Mouse (Mus musculus) limb, embryonic 13.5 days (tissue): ENCODE data around the gene Myadm. TPM values are rescaled to one million over a fixed set of nuclear protein-coding genes. Genes with fewer than 3 reads are reported as not detected.
A peak's percentile ranks its signal among the peaks of the same experiment; 100 is the strongest.
"Not testable (repeated sequence)": the region's sequence is repeated elsewhere in the genome, so short reads cannot be mapped to it uniquely, and the experiment has no call there.

Source experiments
- ATAC-seq: fragments of 200-750 bp; cut with Nextera tagmentation; 2 replicates; pipeline ENCODE4 v1.8.0; 2017; ENCODE audit warnings: low read depth, moderate number of reproducible peaks, moderate TSS enrichment; ENCODE audit not compliant: low FRiP score
- H3K27ac ChIP-seq: fragments of 300-500 bp; sonication (generic); 2 replicates; pipeline ENCODE4 v1.5.1; 2015; ENCODE audit warnings: inconsistent platforms, mild to moderate bottlenecking, moderate library complexity
- H3K27me3 ChIP-seq: fragments of 300-500 bp; sonication (generic); 2 replicates; pipeline ENCODE4 v1.6.1; 2015; ENCODE audit warnings: mild to moderate bottlenecking, inconsistent platforms
- H3K36me3 ChIP-seq: fragments of 300-500 bp; sonication (generic); 2 replicates; pipeline ENCODE4 v1.6.1; 2015; ENCODE audit warnings: inconsistent platforms, mild to moderate bottlenecking, moderate library complexity
- H3K4me1 ChIP-seq: fragments of 300-500 bp; sonication (generic); 2 replicates; pipeline ENCODE4 v1.6.1; 2015; ENCODE audit warnings: inconsistent platforms
- H3K4me2 ChIP-seq: fragments of 300-500 bp; sonication (generic); replicated peaks from 2 replicates; pipeline ENCODE4 v1.6.1; 2015; ENCODE audit warnings: inconsistent platforms, mild to moderate bottlenecking, moderate library complexity
- H3K4me3 ChIP-seq: fragments of 300-500 bp; sonication (generic); 2 replicates; pipeline ENCODE4 v1.5.1; 2015; ENCODE audit warnings: moderate library complexity, mild to moderate bottlenecking, inconsistent platforms
- H3K9ac ChIP-seq: fragments of 300-500 bp; sonication (generic); 2 replicates; pipeline ENCODE4 v1.6.1; 2015; ENCODE audit warnings: mild to moderate bottlenecking, inconsistent platforms
- H3K9me3 ChIP-seq: fragments of 300-500 bp; sonication (generic); 2 replicates; pipeline ENCODE4 v1.6.1; 2016; ENCODE audit warnings: inconsistent platforms
- WGBS: fragments of 180-500 bp; shearing (Covaris S2); methylation state at CpG from one replicate; pipeline ENCODE4 v1.1.7; 2015; 5-methylcytosine and 5-hydroxymethylcytosine counted together
- polyA plus RNA-seq: library from polyadenylated mRNA; unstranded; fragments of >200 nt; fragmentation: Nextera tagmentation; extraction: Ambion mirVana; gene quantifications from 2 replicates; pipeline ENCODE4 v1.2.1, GENCODE M21; 2015

Myadm gene
- polyA plus RNA-seq, 1 experiment from 2014 or later = 67.8 TPM

- no peak overlapping the region for H3K4me2 ChIP-seq
- H3K27me3 ChIP-seq = no peaks in the 10 kb centered on the region
- H3K36me3 ChIP-seq = no peaks in the 10 kb centered on the region
- H3K4me1 ChIP-seq = no peaks in the 10 kb centered on the region
- ATAC-seq = no peak
- H3K9me3 ChIP-seq = no peaks in the 10 kb centered on the region
- no peak overlapping the region for H3K9ac ChIP-seq
- 39% methylated on average over 6 of the region's 6 CpGs for WGBS
- H3K4me3 ChIP-seq = no peak overlapping the region
- no peak overlapping the region for H3K27ac ChIP-seq
Measured at GRCm38 (mm10) chr7:3275455-3276170, 13.3 kb upstream of the Myadm start.

GRCm38 (mm10) chr7:3276781-3277180 is 12.1 kb upstream of the Myadm start:
- H3K4me3 ChIP-seq, ATAC-seq, H3K27ac ChIP-seq, H3K9ac ChIP-seq, H3K27me3 ChIP-seq, H3K4me1 ChIP-seq, H3K36me3 ChIP-seq, H3K9me3 ChIP-seq, H3K4me2 ChIP-seq: not testable (repeated sequence)
- WGBS = 43% methylated on average over 4 of the region's 4 CpGs

- no peak overlapping the region for H3K9ac ChIP-seq
- H3K4me2 ChIP-seq = no peak overlapping the region
- H3K27me3 ChIP-seq = no peaks in the 10 kb centered on the region
- 70% methylated on average over 5 of the region's 5 CpGs for WGBS
- H3K36me3 ChIP-seq = no peaks in the 10 kb centered on the region
- no peak overlapping the region for H3K27ac ChIP-seq
- H3K9me3 ChIP-seq = no peaks in the 10 kb centered on the region
- H3K4me1 ChIP-seq = no peaks in the 10 kb centered on the region
- no peak overlapping the region for H3K4me3 ChIP-seq
- no peak for ATAC-seq
Measured at GRCm38 (mm10) chr7:3280080-3280653, 8.7 kb upstream of the Myadm start.

- no peaks in the 10 kb centered on the region for H3K4me1 ChIP-seq
- H3K27ac ChIP-seq = no peak overlapping the region
- no peak overlapping the region for H3K4me2 ChIP-seq
- no peak overlapping the region for H3K9ac ChIP-seq
- no peaks in the 10 kb centered on the region for H3K27me3 ChIP-seq
- H3K9me3 ChIP-seq = no peaks in the 10 kb centered on the region
- H3K4me3 ChIP-seq = no peak overlapping the region
- ATAC-seq = no peak
- H3K36me3 ChIP-seq = no peaks in the 10 kb centered on the region
- 47% methylated on average over 8 of the region's 8 CpGs for WGBS
Measured at GRCm38 (mm10) chr7:3280654-3281153, 8.2 kb upstream of the Myadm start.

- 88% methylated on average over 6 of the region's 6 CpGs for WGBS
- no peak for ATAC-seq
- Histone ChIP-seq H3K27me3 (no peaks in the 10 kb centered on the region), H3K9me3 (no peaks in the 10 kb centered on the region), H3K4me3 (no peak overlapping the region), H3K4me1 (no peaks in the 10 kb centered on the region), H3K36me3 (no peaks in the 10 kb centered on the region), H3K27ac (no peak overlapping the region), H3K9ac (no peak overlapping the region), H3K4me2 (no peak overlapping the region)
Measured at GRCm38 (mm10) chr7:3281741-3282140, 7.1 kb upstream of the Myadm start.

GRCm38 (mm10) chr7:3283081-3283875 is 5.6 kb upstream of the Myadm start:
- ATAC-seq = no peak
- WGBS = 88% methylated on average over 11 of the region's 11 CpGs
- 0 out of 2 replicates have a peak, but pooled peaks cover 4% of the 10 kb centered on the region for H3K4me1 ChIP-seq
- H3K27me3 ChIP-seq = no peaks in the 10 kb centered on the region
- no peak overlapping the region for H3K27ac ChIP-seq
- H3K9me3 ChIP-seq = no peaks in the 10 kb centered on the region
- H3K4me2 ChIP-seq = no peak overlapping the region
- no peaks in the 10 kb centered on the region for H3K36me3 ChIP-seq
- no peak overlapping the region for H3K4me3 ChIP-seq
- no peak overlapping the region for H3K9ac ChIP-seq

- no peak overlapping the region for H3K4me2 ChIP-seq
- no peak for ATAC-seq
- no peaks in the 10 kb centered on the region for H3K27me3 ChIP-seq
- H3K9me3 ChIP-seq = no peaks in the 10 kb centered on the region
- no peak overlapping the region for H3K27ac ChIP-seq
- no peak overlapping the region for H3K4me3 ChIP-seq
- H3K9ac ChIP-seq = no peak overlapping the region
- peaks cover 7% of the 10 kb centered on the region; the same call in 1 of the 2 replicates for H3K4me1 ChIP-seq
- no peaks in the 10 kb centered on the region for H3K36me3 ChIP-seq
- WGBS = 77% methylated on average over 10 of the region's 10 CpGs
Measured at GRCm38 (mm10) chr7:3284604-3285003, 4.3 kb upstream of the Myadm start.

- Histone ChIP-seq H3K9me3 (no peaks in the 10 kb centered on the region), H3K27ac (no peak overlapping the region), H3K4me1 (peaks cover 16% of the 10 kb centered on the region), H3K4me2 (no peak overlapping the region), H3K27me3 (no peaks in the 10 kb centered on the region), H3K9ac (no peak overlapping the region), H3K4me3 (no peak overlapping the region), H3K36me3 (no peaks in the 10 kb centered on the region)
- ATAC-seq = no peak
- 92% methylated on average over 5 of the region's 5 CpGs for whole genome bisulfite sequencing
Measured at GRCm38 (mm10) chr7:3286036-3286435, 2.8 kb upstream of the Myadm start.

GRCm38 (mm10) chr7:3287186-3287585 is 1.7 kb upstream of the Myadm start:
- H3K4me3 ChIP-seq = no peak overlapping the region
- no peaks in the 10 kb centered on the region for H3K9me3 ChIP-seq
- no peaks in the 10 kb centered on the region for H3K36me3 ChIP-seq
- ATAC-seq = no peak
- H3K9ac ChIP-seq = no peak overlapping the region
- peak overlapping the region; percentile 44; the same call in 1 of the 2 replicates for H3K27ac ChIP-seq
- no peak overlapping the region; the same call in 1 of the 2 replicates for H3K4me2 ChIP-seq
- H3K27me3 ChIP-seq = no peaks in the 10 kb centered on the region
- H3K4me1 ChIP-seq = peaks cover 27% of the 10 kb centered on the region
- WGBS = 70% methylated on average over 7 of the region's 7 CpGs

- Histone ChIP-seq H3K36me3 (peaks cover 16% of the 10 kb centered on the region), H3K4me1 (peaks cover 36% of the 10 kb centered on the region), H3K9me3 (no peaks in the 10 kb centered on the region), H3K27ac (peak overlapping the region; percentile 91), H3K4me2 (peak overlapping the region; percentile 75), H3K9ac (peak overlapping the region; percentile 72), H3K4me3 (peak overlapping the region; percentile 53), H3K27me3 (no peaks in the 10 kb centered on the region)
- WGBS = 2% methylated on average over 18 of the region's 18 CpGs
- peak; percentile 89 for ATAC-seq
Measured at GRCm38 (mm10) chr7:3290257-3291033, 1.6 kb downstream of the Myadm start.

- Histone ChIP-seq H3K27ac (peak overlapping the region; percentile 76; the same call in 1 of the 2 replicates), H3K4me1 (peaks cover 36% of the 10 kb centered on the region), H3K36me3 (peaks cover 23% of the 10 kb centered on the region), H3K4me2 (peak overlapping the region; percentile 75), H3K4me3 (peak overlapping the region; percentile 53), H3K9me3 (no peaks in the 10 kb centered on the region), H3K27me3 (no peaks in the 10 kb centered on the region), H3K9ac (peak overlapping the region; percentile 61)
- ATAC-seq = no peak
- 32% methylated on average over 6 of the region's 6 CpGs for WGBS
Measured at GRCm38 (mm10) chr7:3291197-3291596, 2.3 kb downstream of the Myadm start.
